Mouse (Mus musculus): ENCODE data around the gene Ifna13. TPM values are rescaled to one million over a fixed set of nuclear protein-coding genes. Genes with fewer than 3 reads are reported as not detected.

The Ifna13 gene
- not detected in 2 replicates for polyA plus RNA-seq (2014; fragmentation: Nextera tagmentation; extraction: Ambion mirVana)

DNA sequence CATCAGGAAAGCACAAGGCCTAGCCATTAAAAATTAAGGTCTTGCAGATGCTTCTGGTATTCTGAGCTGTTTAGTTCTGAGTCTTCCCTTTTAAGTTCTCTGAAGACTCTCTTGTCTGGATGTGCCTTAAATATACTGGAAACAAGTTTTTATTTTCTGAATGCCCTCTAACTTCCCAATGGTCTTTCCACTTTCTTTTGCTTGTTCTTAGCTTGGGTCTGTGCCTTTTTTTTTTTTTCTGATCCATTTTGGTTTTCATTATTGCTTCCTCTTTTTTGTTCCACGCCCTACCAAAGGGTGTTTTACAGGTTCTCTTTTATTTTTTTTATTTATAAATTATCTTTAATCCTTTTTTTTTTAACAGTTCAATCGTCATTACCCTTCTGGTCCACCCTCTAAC is at the start of gene Ifna13:
TSS of gene Ifna13 (minus strand) at position 101 of the 400 bp plus-strand sequence.
- WGBS: 46% methylated on average over 2 of the region's 2 CpGs
- no peaks in the 10 kb centered on the region for H3K9me3 ChIP-seq (ENCODE audit: control insufficient read depth, low read length)

GRCm38 (mm10) chr4:88693392-88693791 is 49.1 kb upstream of the Ifna13 start:
- no peaks in the 10 kb centered on the region for H3K4me1 ChIP-seq (replicated peaks; ENCODE audit: control insufficient read depth, insufficient read depth, low read length)
- H3K9me3 ChIP-seq (ENCODE audit: control insufficient read depth, low read length): no peaks in the 10 kb centered on the region
- WGBS: 88% methylated on average over 2 of the region's 2 CpGs
- H3K4me2 ChIP-seq (ENCODE audit: low read depth, low read length, severe bottlenecking): no peak overlapping the region
- no peaks in the 10 kb centered on the region for H3K27me3 ChIP-seq (ENCODE audit: control insufficient read depth, insufficient read depth, low read length)
- H3K9ac ChIP-seq (ENCODE audit: low read length): no peak overlapping the region
- DNase-seq (ENCODE audit: low spot score) (no peak), ATAC-seq (replicated peaks; ENCODE audit: low FRiP score) (no peak)
- no peak overlapping the region for H3K27ac ChIP-seq (ENCODE audit: low read depth, low read length)
- H3K36me3 ChIP-seq (ENCODE audit: control insufficient read depth, insufficient read depth, low read length): no peaks in the 10 kb centered on the region
- no peak overlapping the region for H3K4me3 ChIP-seq (ENCODE audit: low read depth, low read length)

More for the DNA sequence above, at the start of gene Ifna13:
- H3K4me3 ChIP-seq (ENCODE audit: low read depth, low read length): no peak within 1 kb of the TSS
- H3K27ac ChIP-seq (ENCODE audit: low read depth, low read length): no peak within 1 kb of the TSS
- H3K27me3 ChIP-seq (ENCODE audit: control insufficient read depth, insufficient read depth, low read length): no peaks in the 10 kb centered on the region
- DNase-seq (ENCODE audit: low spot score): no peak
- no peak within 1 kb of the TSS for H3K4me2 ChIP-seq (ENCODE audit: low read depth, low read length, severe bottlenecking)
- no peak for ATAC-seq (replicated peaks; ENCODE audit: low FRiP score)
- H3K9ac ChIP-seq (ENCODE audit: low read length): no peak within 1 kb of the TSS
- no peaks in the 10 kb centered on the region for H3K4me1 ChIP-seq (replicated peaks; ENCODE audit: control insufficient read depth, insufficient read depth, low read length)
- no peaks in the 10 kb centered on the region for H3K36me3 ChIP-seq (ENCODE audit: control insufficient read depth, insufficient read depth, low read length)

GRCm38 (mm10) chr4:88692537-88692936 is 48.3 kb upstream of the Ifna13 start:
- Histone ChIP-seq H3K27me3 (ENCODE audit: control insufficient read depth, insufficient read depth, low read length) (no peaks in the 10 kb centered on the region), H3K27ac (ENCODE audit: low read depth, low read length) (no peak overlapping the region), H3K9me3 (ENCODE audit: control insufficient read depth, low read length) (no peaks in the 10 kb centered on the region), H3K4me1 (replicated peaks; ENCODE audit: control insufficient read depth, insufficient read depth, low read length) (no peaks in the 10 kb centered on the region), H3K36me3 (ENCODE audit: control insufficient read depth, insufficient read depth, low read length) (no peaks in the 10 kb centered on the region), H3K4me2 (ENCODE audit: low read depth, low read length, severe bottlenecking) (no peak overlapping the region), H3K9ac (ENCODE audit: low read length) (no peak overlapping the region), H3K4me3 (ENCODE audit: low read depth, low read length) (no peak overlapping the region)
- 90% methylated on average over 1 of the region's 1 CpGs for WGBS
- ATAC-seq (replicated peaks; ENCODE audit: low FRiP score) (no peak), DNase-seq (ENCODE audit: low spot score) (no peak)

GRCm38 (mm10) chr4:88691259-88691658 is 47.0 kb upstream of the Ifna13 start, which contains the start of gene Ifnab:
TSS of gene Ifnab (minus strand) at chr4:88691359.
- Histone ChIP-seq H3K4me2 (ENCODE audit: low read depth, low read length, severe bottlenecking) (no peak within 1 kb of the TSS), H3K4me1 (replicated peaks; ENCODE audit: control insufficient read depth, insufficient read depth, low read length) (no peaks in the 10 kb centered on the region), H3K36me3 (ENCODE audit: control insufficient read depth, insufficient read depth, low read length) (no peaks in the 10 kb centered on the region), H3K9ac (ENCODE audit: low read length) (no peak within 1 kb of the TSS), H3K27ac (ENCODE audit: low read depth, low read length) (no peak within 1 kb of the TSS), H3K9me3 (ENCODE audit: control insufficient read depth, low read length) (no peaks in the 10 kb centered on the region), H3K27me3 (ENCODE audit: control insufficient read depth, insufficient read depth, low read length) (no peaks in the 10 kb centered on the region), H3K4me3 (ENCODE audit: low read depth, low read length) (no peak within 1 kb of the TSS)
- 62% methylated on average over 2 of the region's 2 CpGs for WGBS
- ATAC-seq (replicated peaks; ENCODE audit: low FRiP score) (no peak), DNase-seq (ENCODE audit: low spot score) (no peak)

- 93% methylated on average over 1 of the region's 1 CpGs for WGBS
- ATAC-seq (replicated peaks; ENCODE audit: low FRiP score) (no peak), DNase-seq (ENCODE audit: low spot score) (no peak)
- Histone ChIP-seq H3K9ac (ENCODE audit: low read length) (no peak within 1 kb of the TSS), H3K9me3 (ENCODE audit: control insufficient read depth, low read length) (no peaks in the 10 kb centered on the region), H3K27me3 (ENCODE audit: control insufficient read depth, insufficient read depth, low read length) (no peaks in the 10 kb centered on the region), H3K4me3 (ENCODE audit: low read depth, low read length) (no peak within 1 kb of the TSS), H3K4me2 (ENCODE audit: low read depth, low read length, severe bottlenecking) (no peak within 1 kb of the TSS), H3K36me3 (ENCODE audit: control insufficient read depth, insufficient read depth, low read length) (no peaks in the 10 kb centered on the region), H3K4me1 (replicated peaks; ENCODE audit: control insufficient read depth, insufficient read depth, low read length) (no peaks in the 10 kb centered on the region), H3K27ac (ENCODE audit: low read depth, low read length) (no peak within 1 kb of the TSS)
These were observed 39.6 kb upstream of the Ifna13 start, which contains the start of gene Ifna2 for GRCm38 (mm10) chr4:88683812-88684211. TSS of gene Ifna2 (minus strand) at chr4:88683912.

GRCm38 (mm10) chr4:88681353-88681752 is 37.1 kb upstream of the Ifna13 start:
- Histone ChIP-seq H3K36me3 (ENCODE audit: control insufficient read depth, insufficient read depth, low read length) (no peaks in the 10 kb centered on the region), H3K9me3 (ENCODE audit: control insufficient read depth, low read length) (no peaks in the 10 kb centered on the region), H3K27me3 (ENCODE audit: control insufficient read depth, insufficient read depth, low read length) (no peaks in the 10 kb centered on the region), H3K4me1 (replicated peaks; ENCODE audit: control insufficient read depth, insufficient read depth, low read length) (no peaks in the 10 kb centered on the region), H3K9ac (ENCODE audit: low read length) (no peak overlapping the region), H3K4me3 (ENCODE audit: low read depth, low read length) (no peak overlapping the region), H3K4me2 (ENCODE audit: low read depth, low read length, severe bottlenecking) (no peak overlapping the region), H3K27ac (ENCODE audit: low read depth, low read length) (no peak overlapping the region)
- no peak for ATAC-seq (replicated peaks; ENCODE audit: low FRiP score)
- no peak for DNase-seq (ENCODE audit: low spot score)
- 80% methylated on average over 3 of the region's 3 CpGs for WGBS

GRCm38 (mm10) chr4:88680362-88680761 is 36.1 kb upstream of the Ifna13 start:
- Histone ChIP-seq H3K9me3 (ENCODE audit: control insufficient read depth, low read length) (no peaks in the 10 kb centered on the region), H3K4me1 (replicated peaks; ENCODE audit: control insufficient read depth, insufficient read depth, low read length) (no peaks in the 10 kb centered on the region), H3K4me3 (ENCODE audit: low read depth, low read length) (no peak overlapping the region), H3K4me2 (ENCODE audit: low read depth, low read length, severe bottlenecking) (no peak overlapping the region), H3K9ac (ENCODE audit: low read length) (no peak overlapping the region), H3K27me3 (ENCODE audit: control insufficient read depth, insufficient read depth, low read length) (no peaks in the 10 kb centered on the region), H3K36me3 (ENCODE audit: control insufficient read depth, insufficient read depth, low read length) (no peaks in the 10 kb centered on the region), H3K27ac (ENCODE audit: low read depth, low read length) (no peak overlapping the region)
- ATAC-seq (replicated peaks; ENCODE audit: low FRiP score): no peak
- WGBS: 54% methylated on average over 8 of the region's 8 CpGs
- DNase-seq (ENCODE audit: low spot score): no peak

DNA sequence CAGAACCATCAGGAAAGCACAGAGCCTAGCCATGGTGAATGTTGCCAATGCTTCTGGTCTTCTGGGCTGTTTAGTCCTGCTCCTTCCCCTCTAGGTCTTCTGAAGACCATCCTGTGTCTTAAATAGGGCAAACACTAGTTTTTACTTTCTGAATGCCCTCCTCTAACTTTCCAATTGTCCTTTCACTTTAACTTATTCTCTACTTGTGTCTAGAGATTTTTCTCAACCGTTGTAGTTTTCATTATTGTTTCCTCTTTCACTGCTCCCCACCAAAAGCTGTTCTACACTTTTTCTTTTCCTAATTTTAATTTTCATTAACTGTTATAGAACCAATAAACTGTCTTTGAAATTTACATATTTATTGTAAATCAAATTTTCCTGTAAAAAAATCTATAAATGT is 32.6 kb upstream of the Ifna13 start, which contains the start of gene Ifna16:
TSS of gene Ifna16 (minus strand) at position 101 of the 400 bp plus-strand sequence.
- DNase-seq (ENCODE audit: low spot score): no peak
- WGBS: 82% methylated on average over 1 of the region's 1 CpGs

DNA sequence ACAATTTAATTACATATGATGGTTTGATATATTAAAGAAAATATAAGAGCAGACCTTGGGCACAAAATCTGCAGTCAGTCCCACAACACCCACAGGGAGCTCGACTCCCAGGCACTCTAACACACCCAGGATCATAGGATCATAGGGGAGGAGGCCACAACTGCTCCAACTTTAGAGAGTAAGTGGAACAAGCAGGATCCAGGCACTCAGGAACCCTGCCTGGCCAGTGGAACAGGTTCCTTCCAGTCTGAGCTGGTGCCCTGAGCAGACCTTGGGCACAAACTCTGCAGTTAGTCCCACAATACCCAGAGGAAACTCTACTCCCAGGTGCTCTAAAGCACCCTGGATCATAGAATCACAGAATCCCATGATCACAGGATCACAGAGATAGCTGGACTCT is 11.2 kb upstream of the Ifna13 start:
- DNase-seq (ENCODE audit: low spot score) (no peak), ATAC-seq (replicated peaks; ENCODE audit: low FRiP score) (no peak)
- 68% methylated on average over 1 of the region's 1 CpGs for WGBS
- H3K36me3 ChIP-seq (ENCODE audit: control insufficient read depth, insufficient read depth, low read length): no peaks in the 10 kb centered on the region
- H3K9ac ChIP-seq (ENCODE audit: low read length): no peak overlapping the region
- H3K27ac ChIP-seq (ENCODE audit: low read depth, low read length): no peak overlapping the region
- no peaks in the 10 kb centered on the region for H3K27me3 ChIP-seq (ENCODE audit: control insufficient read depth, insufficient read depth, low read length)
- H3K9me3 ChIP-seq (ENCODE audit: control insufficient read depth, low read length): no peaks in the 10 kb centered on the region
- no peak overlapping the region for H3K4me2 ChIP-seq (ENCODE audit: low read depth, low read length, severe bottlenecking)
- no peak overlapping the region for H3K4me3 ChIP-seq (ENCODE audit: low read depth, low read length)
- no peaks in the 10 kb centered on the region for H3K4me1 ChIP-seq (replicated peaks; ENCODE audit: control insufficient read depth, insufficient read depth, low read length)

More for the DNA sequence above, 32.6 kb upstream of the Ifna13 start, which contains the start of gene Ifna16:
- Histone ChIP-seq H3K4me1 (replicated peaks; ENCODE audit: control insufficient read depth, insufficient read depth, low read length) (no peaks in the 10 kb centered on the region), H3K4me2 (ENCODE audit: low read depth, low read length, severe bottlenecking) (no peak within 1 kb of the TSS), H3K4me3 (ENCODE audit: low read depth, low read length) (no peak within 1 kb of the TSS), H3K9me3 (ENCODE audit: control insufficient read depth, low read length) (no peaks in the 10 kb centered on the region), H3K27me3 (ENCODE audit: control insufficient read depth, insufficient read depth, low read length) (no peaks in the 10 kb centered on the region), H3K9ac (ENCODE audit: low read length) (no peak within 1 kb of the TSS), H3K27ac (ENCODE audit: low read depth, low read length) (no peak within 1 kb of the TSS), H3K36me3 (ENCODE audit: control insufficient read depth, insufficient read depth, low read length) (no peaks in the 10 kb centered on the region)
- no peak for ATAC-seq (replicated peaks; ENCODE audit: low FRiP score)

Measured in forebrain, embryonic 11.5 days (tissue).